In the genomic region with DNA sequence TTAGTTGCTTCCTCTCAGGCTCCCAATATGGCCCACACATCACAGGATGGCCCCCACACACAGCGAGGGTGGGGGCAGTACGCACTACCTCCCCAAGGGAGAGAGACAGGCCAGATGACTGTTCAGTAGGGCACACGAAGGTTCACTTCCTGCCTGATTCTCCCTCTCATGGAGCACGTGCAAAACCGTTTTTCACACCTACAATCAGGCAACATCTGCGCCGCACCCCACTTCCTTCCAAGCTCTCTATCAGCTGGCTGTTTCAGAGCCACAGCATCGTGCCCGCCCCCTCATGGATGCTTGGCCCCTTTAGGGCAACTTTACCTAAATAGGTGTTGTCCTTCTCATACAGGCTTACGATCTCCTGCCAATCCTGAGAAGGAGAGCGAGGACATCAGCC, we compare ENCODE assay signal across 21 mouse cellular contexts. TPM values are rescaled to one million over a fixed set of nuclear protein-coding genes. Genes with fewer than 3 reads are reported as not detected.
DNase-seq lines count a peak whose midpoint lies in the region; ATAC-seq and TF ChIP-seq lines count a peak whose summit lies in the region.
"Had no signal": no experiment of that assay in that cellular context is flagged by ENCODE, and none has a peak within 500 bp of the region (broad histone marks: within the 10 kb centered on the region; RNA-seq: fewer than 3 reads in every experiment).

No protein-coding gene starts in this region.

- no peak for TF ChIP-seq EP300 in MEL (IDR thresholded peaks at IDR 0.05; ENCODE audit: low read depth in 1 of 2, low read length in 2 of 2)

- no peak for TF ChIP-seq POLR2A in MEL (IDR thresholded peaks at IDR 0.05; ENCODE audit: control insufficient read depth in 1 of 2, insufficient read depth in 1 of 2, low read depth in 1 of 2, low read length in 2 of 2, poor library complexity in 1 of 2)

- no peaks in the 10 kb centered on the region for H3K9me3 ChIP-seq in heart, embryonic 10.5 days
- H3K9me3 ChIP-seq in MEL (replicated peaks; ENCODE audit: insufficient read depth, low read length) = no peaks in the 10 kb centered on the region
- H3K9me3 ChIP-seq: G1E; heart, embryonic 15.5 days; limb, embryonic 10.5 days; neural tube, embryonic 15.5 days had no signal

- no peak overlapping the region for H3K9ac ChIP-seq in MEL (ENCODE audit: control insufficient read depth, low read depth, low read length, poor library complexity, severe bottlenecking)
- H3K9ac ChIP-seq: heart, embryonic 15.5 days; neural tube, embryonic 15.5 days had no signal

- peaks cover 42% of the 10 kb centered on the region for H3K36me3 ChIP-seq in heart, embryonic 10.5 days
- H3K36me3 ChIP-seq in MEL (ENCODE audit: control insufficient read depth in 1 of 2, insufficient read depth in 2 of 2, low read length in 2 of 2) = peaks cover 0 to 6% of the 10 kb centered on the region in 2 experiments; a peak in 2 of 4 replicates

- ATAC-seq in megakaryocyte progenitor cell, adult 5-6 weeks (replicated peaks; ENCODE audit: poor library complexity) = no peak

- H3K79me2 ChIP-seq in MEL (ENCODE audit: control insufficient read depth, insufficient read depth, low read length, poor library complexity) = peaks cover 4% of the 10 kb centered on the region

- peaks cover 36% of the 10 kb centered on the region for H3K4me1 ChIP-seq in heart, embryonic 10.5 days
- peaks cover 2 to 11% of the 10 kb centered on the region in 2 experiments; a peak in 3 of 4 replicates for H3K4me1 ChIP-seq in MEL (ENCODE audit: control insufficient read depth in 1 of 2, insufficient read depth in 2 of 2, low read length in 2 of 2)

- TF ChIP-seq RAD21 in MEL (IDR thresholded peaks at IDR 0.05; ENCODE audit: low read depth, low read length) = no peak

- H3K27ac ChIP-seq in heart, embryonic 10.5 days = no peak overlapping the region
- H3K27ac ChIP-seq in MEL (ENCODE audit: control insufficient read depth, low read depth, low read length) = no peak overlapping the region
- H3K27ac ChIP-seq: heart, embryonic 15.5 days; left cerebral cortex, adult 2 months; limb, embryonic 10.5 days; neural tube, embryonic 15.5 days had no signal

- H3K27me3 ChIP-seq in heart, embryonic 10.5 days (ENCODE audit: insufficient read depth, poor library complexity, severe bottlenecking) = peaks cover 14% of the 10 kb centered on the region
- no peaks in the 10 kb centered on the region for H3K27me3 ChIP-seq in MEL (ENCODE audit: control insufficient read depth in 1 of 2, insufficient read depth in 2 of 2, low read length in 2 of 2)
- H3K27me3 ChIP-seq: heart, embryonic 15.5 days; neural tube, embryonic 15.5 days had no signal

- DNase-seq in heart, adult 11 months = peak; percentile 76
- no peak for DNase-seq in heart, embryonic 10.5 days (ENCODE audit: low spot score)
- DNase-seq in MEL (ENCODE audit: low read depth, low spot score) = peak; percentile 29
- peak; percentile 61 for DNase-seq in induced T-regulatory cell, adult 2 months (ENCODE audit: low read depth)
- DNase-seq in thymus, postnatal 10 days (ENCODE audit: low spot score in 2 of 2) = peak; percentile 53 to 65
- no peak for DNase-seq in frontal cortex, postnatal 36 days (ENCODE audit: low spot score in 2 of 2)
- no peak for DNase-seq in embryo, embryonic 11 days
- DNase-seq: cerebellum, adult 2 months; heart, postnatal 4 days; kidney, adult 2 months; kidney, postnatal 14 days; layer of hippocampus, adult 9-11 months; lung, adult 2 months had no signal

- 82% methylated on average over 11 of the region's 11 CpGs for WGBS in heart, embryonic 10.5 days

- no peak overlapping the region for H3K4me3 ChIP-seq in heart, embryonic 10.5 days
- no peak overlapping the region for H3K4me3 ChIP-seq in MEL (ENCODE audit: control insufficient read depth in 1 of 2, insufficient read depth in 1 of 2, low read depth in 2 of 2, low read length in 2 of 2)
- H3K4me3 ChIP-seq: erythroblast, embryonic 14.5 days; heart, embryonic 15.5 days; left cerebral cortex, adult 2 months; limb, embryonic 10.5 days; neural tube, embryonic 15.5 days had no signal

- no peak for TF ChIP-seq CTCF in MEL (IDR thresholded peaks at IDR 0.05 in 2 of 3, conservative IDR thresholded peaks at IDR 0.05 in 1 of 3; ENCODE audit: control insufficient read depth in 1 of 3, insufficient read depth in 1 of 3, low read depth in 2 of 3, low read length in 3 of 3, poor library complexity in 1 of 3, severe bottlenecking in 1 of 3)

TF ChIP-seq in MEL, 35 proteins besides CTCF, POLR2A, EP300 and RAD21:
- TF ChIP-seq ZNF384 (IDR thresholded peaks at IDR 0.05; ENCODE audit: low read depth, low read length) (no peak), MAX (IDR thresholded peaks at IDR 0.05; ENCODE audit: low read length) (peak; percentile 74; the same call in 1 of the 2 replicates), KAT2A (conservative IDR thresholded peaks at IDR 0.05; ENCODE audit: low read depth, low read length) (no peak)

RNA-seq across cellular contexts. Expression of a gene that starts 3.6 kb away (rescaled TPM):
- 68.3 and 84.3 TPM in 2 replicates for polyA plus RNA-seq in heart, embryonic 10.5 days (2016; fragmentation: Nextera tagmentation; extraction: Ambion mirVana)
- total RNA-seq in MEL (2012; rRNA removed) = 45.2 and 48.9 TPM in 2 replicates
- 10 to 100 TPM in 1 of 2 experiments, not detected in 1; 55.4 TPM for polyA plus RNA-seq in MEL (2012; ENCODE audit: insufficient read depth in 1 of 2, insufficient read length in 2 of 2, low read depth in 1 of 2, low replicate concordance in 2 of 2, missing spikeins in 1 of 2)
- total RNA-seq in megakaryocyte progenitor cell, adult 5-6 weeks (2015) = 30.3 and 31.4 TPM in 2 replicates
- 70.1 and 74.3 TPM in 2 replicates for total RNA-seq in megakaryocyte progenitor cell, adult 5-6 weeks (2017)

RNA-seq across cellular contexts. Expression of a gene that starts 15.2 kb away (rescaled TPM):
- polyA plus RNA-seq in heart, embryonic 10.5 days (2016; fragmentation: Nextera tagmentation; extraction: Ambion mirVana) = 0.90 and 1.5 TPM in 2 replicates
- 0.08 TPM in 1 of 2 replicates, not detected in the other for total RNA-seq in MEL (2012; rRNA removed)
- polyA plus RNA-seq in MEL (2012; ENCODE audit: insufficient read depth in 1 of 2, insufficient read length in 2 of 2, low read depth in 1 of 2, low replicate concordance in 2 of 2, missing spikeins in 1 of 2) = under 1 TPM in 1 of 2 experiments, not detected in 1; 0.19 TPM
- total RNA-seq in megakaryocyte progenitor cell, adult 5-6 weeks (2015) = not detected in 2 replicates
- not detected in 2 replicates for total RNA-seq in megakaryocyte progenitor cell, adult 5-6 weeks (2017)
- total RNA-seq: gastrocnemius, adult 8-10 months; left cerebral cortex, adult 2 months had no signal
- polyA plus RNA-seq: cerebellum, adult 2 months had no signal

RNA-seq across cellular contexts. Expression of a gene that starts 31.1 kb away (rescaled TPM):
- 69.3 and 72.6 TPM in 2 replicates for polyA plus RNA-seq in heart, embryonic 10.5 days (2016; fragmentation: Nextera tagmentation; extraction: Ambion mirVana)
- 41.7 and 55.7 TPM in 2 replicates for total RNA-seq in MEL (2012; rRNA removed)
- polyA plus RNA-seq in MEL (2012; ENCODE audit: insufficient read depth in 1 of 2, insufficient read length in 2 of 2, low read depth in 1 of 2, low replicate concordance in 2 of 2, missing spikeins in 1 of 2) = 10 to 100 TPM in 1 of 2 experiments, not detected in 1; 38.8 TPM
- total RNA-seq in megakaryocyte progenitor cell, adult 5-6 weeks (2015) = 22.5 and 23.0 TPM in 2 replicates
- 36.3 and 38.7 TPM in 2 replicates for total RNA-seq in megakaryocyte progenitor cell, adult 5-6 weeks (2017)

Comparison
In these comparisons a context has a peak if more than half of its experiments do, and no peak if none do; other contexts are left out.
1. DNase-seq: peak in heart, adult 11 months (single experiment), MEL (single experiment), induced T-regulatory cell, adult 2 months (single experiment) and thymus, postnatal 10 days (2 of 2); none in heart, embryonic 10.5 days (single experiment), frontal cortex, postnatal 36 days (0 of 2) and embryo, embryonic 11 days (single experiment).